ENCODE assay signal across 8 mouse cellular contexts in genomic region chr3:56962248-56963013, GRCm38 (mm10).
DNase-seq lines count a peak whose midpoint lies in the region; ATAC-seq lines count a peak whose summit lies in the region.

No protein-coding gene starts in this region.

- ATAC-seq in erythroblast, adult 5-6 weeks (replicated peaks; ENCODE audit: low FRiP score, poor library complexity, severe bottlenecking), result no peak
- ATAC-seq in monocyte, adult 5-6 weeks (replicated peaks; ENCODE audit: insufficient number of reproducible peaks, low FRiP score, low TSS enrichment, poor library complexity, severe bottlenecking), result no peak

- peak; percentile 96 for DNase-seq in Muller cell, postnatal 12 days (ENCODE audit: inconsistent ontology term)
- DNase-seq in brain, embryonic 18.5 days (ENCODE audit: low read depth, low spot score), result peak; percentile 56
- DNase-seq in frontal cortex, adult 2 months (ENCODE audit: extremely low spot score in 1 of 2, low spot score in 1 of 2), result peak; percentile 86 to 88
- peak; percentile 62 to 73 for DNase-seq in left cerebral cortex, adult 18-20 months (ENCODE audit: low spot score in 2 of 2)
- peak; percentile 76 for DNase-seq in retina, postnatal 1 day
- DNase-seq in ovary, postnatal 14 days (ENCODE audit: low spot score), result no peak
